Mouse (Mus musculus) splenic B cell, adult 2 months (primary cell): ENCODE results near the gene Fgf8.

Source experiments
- DNase-seq: peaks from one replicate; pipeline ENCODE4 v3.0.0-alpha.2; 2011; ENCODE audit warnings: low read depth, low spot score
- H3K27me3 ChIP-seq: 2 replicates; pipeline ENCODE4 v1.6.1; 2012; ENCODE audit warnings: mild to moderate bottlenecking, low read length, moderate library complexity, mixed read lengths; ENCODE audit not compliant: control insufficient read depth, poor library complexity, insufficient read depth, severe bottlenecking
- H3K36me3 ChIP-seq: 2 replicates; pipeline ENCODE4 v1.6.1; 2012; ENCODE audit warnings: mild to moderate bottlenecking, low read length, moderate library complexity, mixed read lengths; ENCODE audit not compliant: control insufficient read depth, poor library complexity, insufficient read depth, severe bottlenecking

Fgf8 gene

GRCm38 (mm10) chr19:45741431-45742217 lies 1.1 kb downstream of the Fgf8 start:
- DNase-seq: no peak

GRCm38 (mm10) chr19:45740817-45741216 lies 1.9 kb downstream of the Fgf8 start:
- no peaks in the 10 kb centered on the region for H3K36me3 ChIP-seq
- no peaks in the 10 kb centered on the region; the same call in none of the 2 replicates for H3K27me3 ChIP-seq
- no peak for DNase-seq

More at GRCm38 (mm10) chr19:45741431-45742217, 1.1 kb downstream of the Fgf8 start:
- Histone ChIP-seq H3K27me3 (no peaks in the 10 kb centered on the region; the same call in none of the 2 replicates), H3K36me3 (no peaks in the 10 kb centered on the region)

DNA sequence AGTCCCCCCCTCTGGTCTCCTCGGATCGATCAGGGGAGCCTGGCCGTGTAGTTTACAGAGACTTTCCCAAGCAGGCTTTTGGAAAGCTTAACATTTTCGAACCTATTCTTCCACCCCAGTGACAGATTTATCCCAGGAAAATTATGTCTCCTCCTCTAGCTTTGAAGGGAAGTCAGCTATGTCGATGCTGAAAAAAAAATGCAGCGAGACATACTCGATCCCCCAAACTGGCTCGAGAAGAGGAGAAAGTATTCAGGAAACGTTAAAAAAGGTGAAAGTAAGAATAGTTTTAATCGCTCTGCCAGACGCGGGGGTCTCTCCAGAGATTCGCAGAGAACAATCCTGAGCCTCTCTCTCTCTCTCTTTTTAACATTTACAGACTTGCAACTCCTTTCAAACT lies 2.5 kb downstream of the Fgf8 start:
- DNase-seq: no peak
- no peaks in the 10 kb centered on the region; the same call in none of the 2 replicates for H3K27me3 ChIP-seq
- no peaks in the 10 kb centered on the region for H3K36me3 ChIP-seq

DNA sequence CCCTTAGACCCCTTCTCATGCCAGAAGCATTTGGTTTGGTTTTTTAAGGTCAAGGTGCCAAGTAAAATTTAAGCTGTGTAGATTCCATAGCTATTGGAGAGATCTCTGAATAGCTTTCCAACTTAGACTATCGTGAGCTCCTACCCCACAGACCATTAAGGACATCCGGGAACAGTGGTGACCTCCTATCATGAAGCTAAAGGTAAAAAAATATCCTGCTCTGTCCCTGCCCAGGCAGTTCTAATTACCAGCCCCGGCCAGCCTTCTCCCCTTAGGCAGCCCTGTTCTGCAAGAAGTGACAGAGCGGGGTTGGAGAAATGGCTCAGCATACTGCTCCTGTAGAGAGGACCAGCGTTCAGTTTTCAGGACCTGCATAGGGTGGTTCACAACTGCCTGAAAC lies 4.2 kb downstream of the Fgf8 start:
- no peaks in the 10 kb centered on the region for H3K36me3 ChIP-seq
- DNase-seq: no peak
- no peaks in the 10 kb centered on the region; the same call in 1 of the 2 replicates for H3K27me3 ChIP-seq

- no peak for DNase-seq
- H3K27me3 ChIP-seq: no peaks in the 10 kb centered on the region; the same call in 1 of the 2 replicates
Measured at GRCm38 (mm10) chr19:45737846-45738484, 4.8 kb downstream of the Fgf8 start.

GRCm38 (mm10) chr19:45737208-45737845 lies 5.4 kb downstream of the Fgf8 start:
- H3K27me3 ChIP-seq: no peaks in the 10 kb centered on the region; the same call in 1 of the 2 replicates
- DNase-seq: no peak
- H3K36me3 ChIP-seq: no peaks in the 10 kb centered on the region

More at GRCm38 (mm10) chr19:45737846-45738484, 4.8 kb downstream of the Fgf8 start:
- H3K36me3 ChIP-seq: no peaks in the 10 kb centered on the region

DNA sequence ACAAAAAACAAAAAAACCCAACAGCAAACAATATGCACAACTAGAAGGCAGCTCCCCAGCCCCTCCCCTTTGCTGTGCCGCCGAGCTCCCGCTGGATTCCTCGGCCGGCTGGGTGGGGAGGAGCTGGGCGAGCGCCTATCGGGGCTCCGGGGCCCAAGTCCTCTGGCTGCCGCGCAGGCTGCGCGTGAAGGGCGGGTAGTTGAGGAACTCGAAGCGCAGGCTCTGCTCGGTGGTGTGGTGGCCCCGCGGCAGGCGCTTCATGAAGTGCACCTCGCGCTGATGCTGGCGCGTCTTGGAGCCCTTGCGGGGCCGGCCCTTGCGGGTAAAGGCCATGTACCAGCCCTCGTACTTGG lies 5.9 kb downstream of the Fgf8 start:
- DNase-seq: no peak

GRCm38 (mm10) chr19:45736241-45736640 lies 6.5 kb downstream of the Fgf8 start:
- no peak for DNase-seq
- Histone ChIP-seq H3K27me3 (no peaks in the 10 kb centered on the region; the same call in 1 of the 2 replicates), H3K36me3 (no peaks in the 10 kb centered on the region)

More for the DNA sequence above, 5.9 kb downstream of the Fgf8 start:
- Histone ChIP-seq H3K27me3 (no peaks in the 10 kb centered on the region; the same call in 1 of the 2 replicates), H3K36me3 (no peaks in the 10 kb centered on the region)

DNA sequence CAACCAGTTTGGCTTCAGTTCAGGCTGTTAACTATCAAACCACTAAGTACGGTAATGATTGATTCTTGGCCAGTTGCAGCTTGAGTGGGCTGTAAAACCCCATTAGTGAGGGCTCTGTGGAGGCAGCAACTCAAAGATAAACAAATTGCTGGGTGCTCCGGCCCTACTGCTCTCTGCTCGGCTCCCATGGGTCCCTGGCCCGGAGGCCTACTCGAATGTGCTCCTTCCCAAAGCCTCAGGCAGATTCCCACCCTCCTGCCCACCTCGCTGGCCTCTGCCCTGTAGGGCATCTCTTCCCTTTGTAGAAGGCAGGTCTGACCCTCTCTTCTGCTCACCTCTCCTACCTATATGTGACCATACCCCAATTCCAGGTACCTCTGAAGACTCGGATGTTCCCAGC lies 8.0 kb downstream of the Fgf8 start:
- no peaks in the 10 kb centered on the region for H3K36me3 ChIP-seq
- no peaks in the 10 kb centered on the region for H3K27me3 ChIP-seq
- no peak for DNase-seq

DNA sequence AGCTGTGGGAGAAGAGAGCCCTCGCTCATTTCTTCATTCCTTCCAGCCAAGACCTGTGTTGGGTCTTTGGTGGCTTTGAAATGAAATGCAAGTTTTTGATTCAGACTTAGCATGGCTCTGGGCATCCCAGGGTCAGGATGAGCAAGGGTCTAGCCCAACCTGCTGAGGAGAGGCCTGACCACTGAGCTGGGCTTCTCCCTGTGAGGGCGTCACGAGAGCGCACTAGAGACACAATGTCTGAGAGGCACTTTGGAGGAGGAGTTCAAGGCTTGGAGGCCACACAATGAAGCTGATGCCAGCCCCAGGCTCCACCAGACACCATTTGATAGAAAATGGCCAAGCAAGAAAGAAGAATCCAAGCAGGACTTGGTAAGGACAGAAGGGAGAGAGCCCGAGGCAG lies 8.5 kb downstream of the Fgf8 start:
- Histone ChIP-seq H3K27me3 (no peaks in the 10 kb centered on the region), H3K36me3 (no peaks in the 10 kb centered on the region)
- DNase-seq: no peak

- H3K27me3 ChIP-seq: no peaks in the 10 kb centered on the region
- H3K36me3 ChIP-seq: no peaks in the 10 kb centered on the region
- DNase-seq: no peak
Measured at GRCm38 (mm10) chr19:45733564-45733963, 9.2 kb downstream of the Fgf8 start.

- DNase-seq: no peak
- H3K27me3 ChIP-seq: no peaks in the 10 kb centered on the region
- H3K36me3 ChIP-seq: no peaks in the 10 kb centered on the region
Measured at GRCm38 (mm10) chr19:45731658-45732057, 11.1 kb downstream of the Fgf8 start.

- no peak for DNase-seq
- H3K27me3 ChIP-seq: no peaks in the 10 kb centered on the region
- H3K36me3 ChIP-seq: no peaks in the 10 kb centered on the region
Measured at GRCm38 (mm10) chr19:45730042-45730441, 12.7 kb downstream of the Fgf8 start.

DNA sequence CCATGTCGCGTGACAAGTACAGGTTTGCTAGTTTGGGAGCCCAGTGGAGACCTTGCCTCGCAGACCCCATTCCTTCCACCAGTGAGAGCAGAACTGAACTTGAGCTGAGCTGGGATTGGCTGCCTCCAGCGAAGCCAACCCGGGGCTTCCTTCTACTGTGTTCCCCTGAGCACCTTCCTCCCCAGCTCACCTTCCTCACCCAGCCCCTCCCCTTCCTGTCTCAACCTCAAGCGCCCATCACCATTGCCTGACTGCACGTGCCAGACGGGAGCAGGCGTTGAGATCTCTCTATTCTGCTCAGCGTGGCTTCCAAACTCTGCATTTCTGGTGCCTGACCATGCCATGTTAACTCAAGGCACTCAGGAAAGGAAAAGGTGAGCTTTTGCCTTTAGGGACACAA lies 15.5 kb downstream of the Fgf8 start:
- H3K36me3 ChIP-seq: no peaks in the 10 kb centered on the region
- no peaks in the 10 kb centered on the region for H3K27me3 ChIP-seq
- DNase-seq: no peak

GRCm38 (mm10) chr19:45725677-45726277 lies 16.9 kb downstream of the Fgf8 start:
- DNase-seq: no peak
- no peaks in the 10 kb centered on the region for H3K27me3 ChIP-seq
- H3K36me3 ChIP-seq: no peaks in the 10 kb centered on the region
